Mouse (Mus musculus): ENCODE measurements around the gene Csf3. TPM values are rescaled to one million over a fixed set of nuclear protein-coding genes. Genes with fewer than 3 reads are reported as not detected.
"Not testable (repeated sequence)": the region's sequence is repeated elsewhere in the genome, so short reads cannot be mapped to it uniquely, and the experiment has no call there.

Csf3 gene
- not detected for total RNA-seq (2021)
- long read RNA-seq, experiment 1, result 0 reads
- long read RNA-seq, experiment 2, result 0 reads

DNA sequence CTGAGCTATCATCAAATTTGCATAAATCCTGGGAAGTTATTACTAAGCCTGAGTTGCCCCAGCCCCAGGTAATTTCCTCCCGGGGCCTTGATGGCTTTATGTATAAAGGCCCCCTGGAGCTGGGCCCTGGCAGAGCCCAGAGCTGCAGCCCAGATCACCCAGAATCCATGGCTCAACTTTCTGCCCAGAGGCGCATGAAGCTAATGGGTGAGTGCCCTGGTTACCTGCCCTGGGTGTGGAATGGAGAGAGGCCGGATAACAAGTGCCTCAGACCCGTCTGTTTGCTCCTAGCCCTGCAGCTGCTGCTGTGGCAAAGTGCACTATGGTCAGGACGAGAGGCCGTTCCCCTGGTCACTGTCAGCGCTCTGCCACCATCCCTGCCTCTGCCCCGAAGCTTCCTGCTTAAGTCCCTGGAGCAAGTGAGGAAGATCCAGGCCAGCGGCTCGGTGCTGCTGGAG, at the start of gene Csf3:
Csf3 (plus strand) TSS at position 51 of the 458 bp plus-strand sequence.
- DNase-seq (ENCODE audit: low spot score in 2 of 2), result no peak

DNA sequence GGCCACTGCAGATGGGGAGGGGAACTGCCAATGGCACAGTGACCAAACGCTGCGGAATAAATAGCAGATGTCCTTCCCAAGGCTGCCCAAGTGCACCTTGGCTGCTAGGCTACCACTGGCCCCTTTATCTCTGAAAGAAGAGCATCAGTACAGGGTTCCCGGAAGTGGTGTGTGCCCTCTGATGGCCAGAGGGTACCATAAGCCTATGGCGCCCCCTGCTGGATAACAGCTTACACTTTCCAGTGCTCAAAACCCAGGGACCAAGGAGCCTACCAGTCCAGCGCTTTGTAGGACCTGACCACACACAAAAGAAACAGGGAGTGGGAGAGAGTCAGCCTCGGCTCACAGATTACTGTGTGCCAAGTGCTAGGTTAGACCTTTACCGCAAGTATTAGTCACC, 46.0 kb upstream of the Csf3 start:
- peak in 1 of 2 experiments; percentile 33 for DNase-seq (ENCODE audit: low spot score in 2 of 2)

DNA sequence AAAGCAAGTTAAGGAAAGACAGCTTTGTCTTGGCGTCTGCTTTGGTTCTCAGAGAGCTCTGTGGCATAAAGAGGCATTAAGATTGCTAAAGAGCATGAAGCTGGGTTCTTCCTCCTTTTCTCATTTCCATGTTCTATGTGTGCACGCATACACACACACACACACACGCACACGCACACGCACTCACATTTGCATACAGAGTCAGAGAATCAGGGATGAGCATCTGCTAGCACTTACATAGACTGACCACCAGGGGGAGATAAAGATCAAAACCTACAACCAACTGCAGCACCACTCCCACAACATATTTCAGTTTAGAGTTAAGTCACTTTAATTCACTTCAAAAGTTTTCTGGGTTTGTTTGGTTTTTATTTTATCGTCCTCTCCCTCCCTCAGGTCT, 40.5 kb upstream of the Csf3 start:
- DNase-seq (ENCODE audit: low spot score in 2 of 2), result no peak

DNA sequence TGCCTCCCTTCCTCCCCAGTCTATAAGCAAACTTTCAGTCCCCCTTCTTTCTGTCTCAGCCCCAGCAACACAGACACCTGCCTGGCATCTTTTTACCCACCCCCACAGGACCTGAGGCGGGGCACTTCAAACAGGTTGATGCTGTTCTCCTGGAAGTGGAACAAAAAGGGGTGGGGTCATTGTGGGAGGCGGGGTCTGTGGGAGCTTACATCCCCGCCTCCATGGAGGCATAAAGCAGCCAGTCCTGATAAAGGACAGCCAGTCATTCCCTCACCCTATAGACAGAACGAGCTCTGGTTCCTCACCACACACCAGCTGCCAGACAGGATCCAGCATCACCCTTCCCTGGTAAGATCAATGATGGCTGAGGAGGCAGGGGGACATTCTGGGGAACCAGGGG, 37.0 kb upstream of the Csf3 start, which contains the start of gene Gsdma:
Gsdma (plus strand) TSS at position 261 of the 400 bp plus-strand sequence.
- no peak for DNase-seq (ENCODE audit: low spot score in 2 of 2)

DNA sequence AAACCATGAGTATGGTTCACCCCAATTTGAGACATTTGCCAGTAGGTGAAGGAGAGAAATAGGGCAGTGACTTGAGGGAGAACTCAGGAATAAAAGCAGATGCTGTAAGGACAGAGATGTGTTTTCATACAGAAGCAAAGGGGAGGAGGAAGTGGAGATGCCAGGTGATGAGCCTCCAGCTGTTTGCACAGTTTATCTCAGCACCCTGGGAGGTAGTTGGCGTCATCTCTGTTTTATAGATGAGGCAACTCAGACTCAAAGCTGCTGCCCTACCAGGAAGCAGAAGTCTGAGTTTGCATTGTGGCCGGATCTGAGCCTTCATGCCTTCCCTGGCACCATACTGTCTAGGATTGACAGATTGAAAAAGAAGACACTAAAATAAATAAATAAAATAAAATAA, 32.1 kb upstream of the Csf3 start:
- no peak for DNase-seq (ENCODE audit: low spot score in 2 of 2)

DNA sequence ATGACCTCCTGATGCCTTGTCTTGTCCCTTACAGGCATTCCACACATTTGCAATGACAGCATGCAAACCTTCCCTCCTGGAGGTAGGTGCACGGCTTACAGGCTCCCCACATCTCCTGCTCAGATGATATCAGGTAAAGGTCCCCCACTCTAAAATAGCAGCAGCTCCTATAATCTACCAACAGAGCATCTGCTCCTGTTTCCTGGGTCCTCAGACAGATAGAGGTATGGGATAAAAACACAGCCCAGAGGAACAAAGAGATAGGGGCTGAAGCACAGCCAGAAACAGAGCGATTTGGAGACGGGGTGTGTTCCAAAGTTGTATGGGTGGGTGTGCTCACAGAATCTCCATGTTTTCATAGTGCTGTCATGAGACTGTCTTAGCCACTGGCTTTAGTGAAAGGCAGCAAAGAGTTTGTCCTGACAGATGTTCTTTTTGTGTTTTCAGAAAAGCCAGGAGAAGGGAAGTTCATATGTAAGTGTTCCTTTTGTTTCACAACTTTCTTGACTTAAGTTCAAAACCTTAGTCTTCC, 29.7 kb upstream of the Csf3 start:
- no peak for DNase-seq (ENCODE audit: low spot score in 2 of 2)

DNA sequence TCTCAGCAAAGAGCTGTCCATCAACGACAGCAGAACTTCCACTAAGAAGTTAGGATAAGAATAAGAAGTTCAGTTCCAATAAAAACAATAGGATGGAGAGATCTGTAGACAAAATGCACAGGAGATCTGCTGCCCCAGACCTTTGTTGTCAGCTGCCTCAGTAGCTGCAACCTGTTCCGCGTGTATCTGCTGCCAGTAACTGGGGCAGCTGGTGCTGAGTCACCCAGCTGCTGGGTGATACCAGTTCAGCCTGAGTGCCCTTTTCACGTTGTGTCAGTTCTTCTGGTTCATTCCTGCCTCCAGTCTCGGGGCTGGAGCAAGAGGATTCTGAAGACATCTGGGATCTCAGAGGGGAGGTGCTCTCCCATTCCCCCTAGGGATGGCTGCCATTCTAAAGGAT, 29.2 kb upstream of the Csf3 start:
- no peak for DNase-seq (ENCODE audit: low spot score in 2 of 2)

DNA sequence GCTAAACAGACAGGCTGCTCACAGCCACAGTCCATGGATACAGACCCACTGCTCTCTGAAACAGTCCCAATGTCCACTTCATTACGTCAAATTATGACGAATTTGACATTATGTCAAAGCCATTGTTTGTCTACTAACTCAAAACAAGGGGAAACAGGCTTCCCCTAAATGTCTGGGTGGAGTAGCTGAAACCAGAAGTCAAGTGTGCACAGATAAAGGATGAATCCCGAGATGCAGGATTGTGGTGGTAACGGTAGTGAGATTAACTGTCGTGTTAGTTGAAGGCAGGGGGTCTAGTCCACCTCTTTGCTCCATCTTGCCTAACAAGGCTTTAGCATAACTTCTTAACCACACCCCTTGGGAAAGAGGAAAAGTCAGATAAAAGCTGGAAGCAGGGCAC, 28.6 kb upstream of the Csf3 start:
- DNase-seq (ENCODE audit: low spot score in 2 of 2), result no peak

DNA sequence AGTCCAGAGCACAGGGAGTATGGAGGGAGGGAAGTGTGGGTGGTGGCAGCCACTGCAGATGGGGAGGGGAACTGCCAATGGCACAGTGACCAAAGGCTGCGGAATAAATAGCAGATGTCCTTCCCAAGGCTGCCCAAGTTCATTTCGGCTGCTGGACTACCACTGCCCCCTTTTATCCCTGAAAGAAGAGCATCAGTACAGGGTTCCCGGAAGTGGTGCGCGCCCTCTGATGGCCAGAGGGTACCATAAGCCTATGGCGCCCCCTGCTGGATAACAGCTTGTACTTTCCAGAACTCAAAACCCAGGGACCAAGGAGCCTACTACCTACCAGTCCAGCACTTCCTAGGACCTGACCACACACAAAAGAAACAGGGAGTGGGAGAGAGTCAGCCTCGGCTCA, 27.9 kb upstream of the Csf3 start:
- DNase-seq (ENCODE audit: low spot score in 2 of 2), result peak in 1 of 2 experiments; percentile 52

DNA sequence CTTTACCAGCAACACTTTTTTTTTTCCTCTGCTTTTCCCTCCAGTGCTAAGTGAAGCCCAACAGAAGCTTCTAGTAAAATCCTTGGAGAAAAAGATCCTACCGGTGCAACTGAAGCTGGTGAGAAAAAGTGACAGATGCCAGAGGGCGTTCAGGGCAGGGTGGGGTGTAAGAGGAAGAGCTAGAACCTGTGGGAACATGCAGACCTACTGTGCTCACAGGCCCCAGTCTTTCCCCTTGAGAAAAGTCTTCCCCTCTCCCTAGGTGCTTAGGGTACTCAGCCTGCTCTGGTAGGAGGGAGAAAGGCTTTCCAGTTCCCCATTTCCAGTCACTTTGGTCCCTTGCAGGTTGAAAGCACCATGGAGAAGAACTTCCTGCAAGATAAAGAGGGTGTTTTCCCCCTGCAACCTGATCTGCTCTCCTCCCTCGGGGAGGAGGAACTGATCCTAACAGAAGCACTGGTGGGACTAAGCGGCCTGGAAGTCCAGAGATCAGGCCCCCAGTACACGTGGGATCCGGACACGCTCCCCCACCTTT, 25.2 kb upstream of the Csf3 start:
- no peak for DNase-seq (ENCODE audit: low spot score in 2 of 2)

DNA sequence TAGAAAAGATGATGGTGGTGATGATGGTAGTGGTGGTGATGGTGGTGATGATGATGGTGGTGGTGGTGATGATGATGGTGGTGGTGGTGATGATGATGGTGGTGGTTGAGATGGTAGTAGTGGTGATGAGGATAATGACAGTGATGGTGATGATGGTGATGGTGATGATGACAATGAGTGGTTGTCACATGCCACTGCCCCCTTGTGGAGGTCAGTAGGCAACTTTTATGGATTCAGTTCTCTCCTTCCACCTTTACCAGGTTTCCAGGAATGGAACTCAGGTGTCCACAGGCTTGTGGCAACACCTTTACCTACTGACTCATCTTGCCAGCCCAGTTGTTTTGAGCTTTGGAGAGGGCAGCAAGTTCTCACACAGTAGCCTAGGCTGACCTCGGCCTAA, 21.0 kb upstream of the Csf3 start:
- DNase-seq (ENCODE audit: low spot score in 2 of 2), result no peak

DNA sequence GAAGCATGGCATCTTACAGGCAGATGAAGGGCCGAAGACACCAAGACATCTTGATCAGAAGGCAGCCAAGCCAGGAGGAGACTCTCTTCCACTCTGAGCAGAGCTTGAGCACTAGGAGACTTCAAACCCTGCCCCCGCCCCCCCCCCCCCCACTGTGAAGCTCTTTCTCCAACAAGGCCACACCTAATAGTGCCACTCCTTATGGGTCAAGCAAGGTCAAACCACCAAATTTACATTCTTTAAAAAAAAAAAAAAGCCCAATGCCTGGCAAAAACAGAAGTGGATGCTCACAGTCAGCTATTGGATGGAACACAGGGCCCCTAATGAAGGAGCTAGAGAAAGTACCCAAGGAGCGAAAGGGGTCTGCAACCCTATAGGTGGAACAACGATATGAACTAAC, 20.5 kb upstream of the Csf3 start:
- not testable (repeated sequence) for DNase-seq (ENCODE audit: low spot score in 2 of 2)

DNA sequence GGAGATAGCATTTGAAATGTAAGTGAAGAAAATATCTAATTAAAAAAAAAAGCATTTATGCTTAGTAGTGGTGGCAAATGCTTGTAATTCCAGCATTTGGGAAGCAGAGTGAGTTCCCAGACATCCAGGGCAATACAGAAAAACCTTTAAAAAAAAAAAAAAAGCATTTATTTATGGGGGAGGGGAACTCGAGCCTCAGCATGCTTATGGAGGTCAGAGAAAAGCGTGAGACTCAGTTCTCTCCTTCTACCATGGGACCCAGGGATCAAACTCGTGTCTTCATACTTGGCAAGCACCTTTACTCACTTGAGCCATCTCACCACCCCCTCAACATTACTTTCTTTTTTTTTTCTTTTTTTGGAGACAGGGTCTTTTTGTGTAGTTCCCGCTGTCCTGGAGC, 19.9 kb upstream of the Csf3 start:
- DNase-seq (ENCODE audit: low spot score in 2 of 2), result no peak

DNA sequence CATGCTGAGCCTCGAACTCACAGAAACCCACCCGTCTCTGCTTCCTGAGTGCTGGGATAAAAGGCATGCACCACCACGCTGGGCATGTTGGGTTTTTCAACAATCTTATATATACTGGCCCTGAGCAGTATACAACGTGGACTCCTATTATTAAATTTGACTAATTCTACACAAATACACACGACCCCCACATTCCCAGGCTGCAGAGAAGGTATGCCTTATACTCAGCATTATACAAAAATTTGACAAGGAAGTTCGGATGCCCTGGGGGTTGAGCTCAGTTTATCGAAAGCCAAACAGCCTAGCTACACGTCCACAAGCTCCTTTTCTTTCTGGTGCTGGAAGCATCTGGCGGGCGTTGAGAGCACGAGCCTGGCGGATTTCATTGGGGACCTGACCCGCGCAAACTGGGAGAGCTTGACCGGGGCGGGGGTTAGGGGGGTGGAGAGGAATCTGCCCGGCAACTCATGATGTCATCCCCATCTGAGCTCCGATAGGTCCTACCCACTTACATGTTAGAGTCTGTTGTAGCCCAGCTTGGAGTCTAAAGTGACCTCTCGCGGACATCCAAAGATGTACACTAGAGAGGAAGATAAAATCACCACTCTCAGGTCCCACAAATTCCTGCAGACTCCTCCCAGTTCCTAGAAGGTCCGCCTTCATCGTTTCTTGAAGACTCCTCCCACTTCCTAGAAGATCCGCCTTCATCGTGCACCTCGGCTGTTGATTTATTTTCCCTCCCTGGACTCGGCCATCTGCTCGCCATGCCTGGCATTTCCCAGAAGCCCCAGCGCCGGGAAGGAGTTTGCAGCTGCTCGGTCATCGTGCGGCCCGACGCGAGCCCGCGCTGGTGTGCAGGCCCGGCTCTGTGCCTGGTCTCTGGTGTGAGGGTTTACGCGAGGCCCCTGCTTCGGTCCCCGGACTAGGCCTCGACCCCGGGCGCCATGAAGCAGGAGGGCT, 19.0 kb upstream of the Csf3 start, which contains the start of gene Psmd3:
Psmd3 (plus strand) TSS at position 769 of the 960 bp plus-strand sequence.
- DNase-seq (ENCODE audit: low spot score in 2 of 2), result peak; percentile 87 to 94

DNA sequence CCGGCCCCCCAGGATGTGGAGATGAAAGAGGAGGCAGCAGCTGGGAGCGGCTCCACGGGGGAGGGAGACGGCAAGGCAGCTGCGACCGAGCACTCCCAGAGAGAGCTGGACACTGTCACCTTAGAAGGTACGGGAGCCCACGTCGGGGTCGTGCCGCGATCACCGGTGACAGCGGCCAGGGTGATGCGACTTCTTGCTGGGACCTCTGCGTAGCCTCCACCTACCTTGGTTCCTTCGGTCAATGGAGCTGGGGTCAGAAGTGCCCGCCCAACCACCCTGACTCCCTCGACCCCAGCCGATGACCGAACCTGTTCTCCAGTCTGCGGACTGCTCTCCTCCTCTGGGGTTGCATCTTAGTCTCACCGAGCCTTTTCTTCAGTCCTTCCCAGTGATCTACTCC, 18.3 kb upstream of the Csf3 start:
- no peak for DNase-seq (ENCODE audit: low spot score in 2 of 2)

DNA sequence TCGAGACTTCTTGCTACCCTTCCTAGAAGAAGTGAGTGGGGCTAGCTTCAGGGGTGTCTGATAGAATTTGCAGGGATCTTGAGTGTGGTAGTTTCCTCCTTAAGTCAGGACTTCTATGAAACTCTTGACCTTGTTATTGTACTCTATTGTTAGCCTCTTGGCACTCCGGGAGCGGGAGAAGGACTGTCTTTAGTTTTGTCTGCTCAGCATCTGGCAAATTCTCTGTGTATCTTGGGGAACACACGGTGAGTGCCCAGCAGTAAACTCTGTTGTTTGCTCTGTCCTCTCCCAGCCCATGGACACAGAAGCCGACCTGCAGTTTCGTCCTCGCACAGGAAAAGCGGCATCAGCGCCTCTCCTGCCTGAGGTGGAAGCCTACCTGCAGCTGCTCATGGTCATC, 15.4 kb upstream of the Csf3 start:
- no peak for DNase-seq (ENCODE audit: low spot score in 2 of 2)

DNA sequence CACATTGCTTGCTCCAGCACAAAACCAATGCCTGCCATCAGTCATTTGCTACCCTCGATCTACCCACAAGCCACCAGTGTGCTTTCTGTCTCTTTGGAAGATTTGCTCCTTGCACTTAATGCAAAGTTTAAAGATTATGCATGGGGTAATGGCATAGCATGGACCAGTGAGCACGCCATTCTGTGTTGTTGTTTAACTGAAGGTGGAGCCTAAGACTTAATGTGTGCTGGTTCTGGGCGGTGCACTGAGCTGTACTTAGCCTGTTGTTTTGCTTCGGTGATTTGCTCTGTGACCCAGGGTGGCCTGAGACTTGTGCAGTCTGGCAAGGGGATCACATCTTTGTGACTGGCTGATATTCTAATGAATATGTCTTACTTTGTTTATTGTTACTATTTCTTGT, 14.1 kb upstream of the Csf3 start:
- DNase-seq (ENCODE audit: low spot score in 2 of 2), result no peak

DNA sequence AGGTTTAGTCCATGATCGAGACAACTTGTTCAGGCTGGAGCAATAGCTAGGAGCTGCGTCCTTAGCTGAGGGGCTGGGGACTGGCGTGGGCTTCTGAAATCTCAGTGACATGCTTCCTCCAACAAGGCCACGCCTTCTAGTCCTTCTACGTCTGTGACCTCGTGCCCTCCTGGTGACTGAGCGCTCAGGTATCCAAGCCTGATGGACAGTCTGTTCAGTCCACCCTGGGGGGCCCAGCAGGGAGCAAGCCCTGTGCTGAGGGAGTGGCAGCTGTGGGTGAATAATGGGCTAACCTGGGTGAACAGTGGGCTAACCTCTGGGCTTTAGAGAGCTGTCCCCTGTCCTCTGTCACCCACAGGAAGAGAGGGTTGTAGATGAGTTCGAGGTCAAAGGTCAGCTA, 13.1 kb upstream of the Csf3 start:
- DNase-seq (ENCODE audit: low spot score in 2 of 2), result no peak

DNA sequence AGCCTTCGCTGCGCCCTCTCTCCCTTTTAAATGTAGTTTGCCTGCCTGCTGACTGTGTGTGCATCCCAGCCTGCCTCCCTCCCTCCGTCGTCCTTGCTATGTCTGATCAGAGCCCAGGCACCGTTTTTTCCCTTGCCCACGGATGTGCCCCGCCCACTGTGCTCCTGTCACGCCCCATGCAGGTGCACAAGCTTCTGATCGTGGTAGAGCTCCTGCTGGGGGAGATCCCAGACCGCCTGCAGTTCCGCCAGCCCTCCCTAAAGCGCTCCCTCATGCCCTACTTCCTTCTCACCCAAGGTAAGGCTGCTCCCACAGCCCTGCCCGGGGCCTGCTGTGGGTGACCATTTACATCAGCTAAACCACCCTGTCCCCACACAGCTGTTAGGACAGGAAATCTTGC, 7.9 kb upstream of the Csf3 start:
- DNase-seq (ENCODE audit: low spot score in 2 of 2), result no peak

DNA sequence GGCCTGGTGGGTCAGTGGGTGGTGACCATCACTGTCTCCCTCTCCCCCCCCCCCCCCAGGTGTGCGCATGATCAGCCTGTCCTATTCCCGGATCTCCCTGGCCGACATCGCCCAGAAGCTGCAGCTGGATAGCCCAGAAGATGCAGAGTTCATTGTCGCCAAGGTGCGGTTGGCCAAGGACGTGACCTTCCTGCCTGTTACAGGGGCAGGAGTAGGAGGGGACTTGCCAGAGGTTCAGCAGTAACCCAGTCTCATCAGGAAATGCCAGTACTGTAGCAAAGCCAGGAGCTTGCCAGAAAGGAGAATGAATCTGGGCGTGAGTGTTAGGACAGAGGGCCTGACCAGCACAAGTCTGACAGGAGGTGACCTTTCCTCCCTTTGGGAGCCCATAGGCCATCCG, 7.3 kb upstream of the Csf3 start:
- DNase-seq (ENCODE audit: low spot score in 2 of 2), result no peak

DNA sequence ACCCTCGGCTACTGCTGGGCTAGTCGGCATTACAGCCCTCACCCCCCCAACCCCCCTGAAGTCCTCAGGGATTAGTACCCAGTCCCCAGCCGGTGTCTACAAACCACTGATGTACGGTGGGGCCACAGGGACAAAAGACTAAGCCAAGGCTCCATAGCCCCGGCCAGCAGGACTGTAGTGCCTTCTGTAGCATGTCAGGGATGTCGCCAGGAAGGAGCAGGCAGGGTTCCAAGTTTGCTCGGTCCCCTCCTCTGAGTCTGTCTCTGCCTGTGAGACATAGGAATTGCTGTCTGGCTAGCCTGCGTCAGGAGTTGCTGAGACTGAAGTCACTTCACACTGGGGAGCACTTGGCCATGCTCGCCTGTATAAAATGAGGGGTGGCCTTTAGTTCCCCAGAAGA, 6.8 kb upstream of the Csf3 start:
- DNase-seq (ENCODE audit: low spot score in 2 of 2), result no peak

DNA sequence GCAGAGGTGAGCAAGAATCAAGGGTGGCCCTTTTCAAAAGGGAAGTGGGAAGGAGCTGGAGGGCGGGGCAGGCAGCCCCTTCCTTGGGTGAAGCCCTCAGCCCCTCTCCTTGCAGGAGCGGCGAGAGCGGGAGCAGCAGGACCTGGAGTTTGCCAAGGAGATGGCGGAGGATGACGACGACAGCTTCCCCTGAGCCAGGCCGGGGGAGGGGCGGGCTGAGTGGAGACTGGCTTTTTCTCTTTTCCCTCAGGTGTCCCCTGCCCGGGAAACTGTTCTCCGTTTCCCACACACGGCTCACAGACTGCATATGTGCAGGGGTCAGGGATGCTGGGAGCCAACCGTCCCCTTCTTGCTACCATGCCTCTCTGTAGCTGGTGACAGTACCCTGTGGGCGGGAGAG, 5.7 kb upstream of the Csf3 start:
- DNase-seq (ENCODE audit: low spot score in 2 of 2), result peak in 1 of 2 experiments; percentile 11
